Mouse (Mus musculus): ENCODE data around the gene Krt82. TPM values are rescaled to one million over a fixed set of nuclear protein-coding genes. Genes with fewer than 3 reads are reported as not detected.

Krt82 gene
- polyA plus RNA-seq (2017; shearing (Covaris generic)): not detected

DNA sequence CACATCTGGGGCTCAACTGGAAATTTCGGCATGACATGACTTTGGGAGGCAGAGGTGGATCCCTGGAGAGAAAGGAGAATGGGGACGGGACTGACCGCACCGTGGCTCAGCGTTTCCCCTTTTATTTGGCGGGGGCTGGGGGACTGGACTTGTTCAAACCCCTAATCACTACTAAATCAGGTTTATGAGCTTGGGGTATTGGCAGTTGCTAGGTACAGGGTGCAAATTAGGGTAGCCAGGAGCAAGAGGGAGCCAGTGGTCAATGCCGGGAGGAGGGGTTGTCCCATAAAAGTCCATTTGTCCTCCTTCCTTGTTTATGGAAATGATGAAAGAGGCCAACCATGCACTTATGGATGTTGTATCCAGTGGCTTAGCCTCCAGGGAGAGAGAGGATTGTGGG lies at the start of gene Krt82:
Gene Krt82, minus strand, starts transcription at position 101 of the 400 bp plus-strand sequence.

DNA sequence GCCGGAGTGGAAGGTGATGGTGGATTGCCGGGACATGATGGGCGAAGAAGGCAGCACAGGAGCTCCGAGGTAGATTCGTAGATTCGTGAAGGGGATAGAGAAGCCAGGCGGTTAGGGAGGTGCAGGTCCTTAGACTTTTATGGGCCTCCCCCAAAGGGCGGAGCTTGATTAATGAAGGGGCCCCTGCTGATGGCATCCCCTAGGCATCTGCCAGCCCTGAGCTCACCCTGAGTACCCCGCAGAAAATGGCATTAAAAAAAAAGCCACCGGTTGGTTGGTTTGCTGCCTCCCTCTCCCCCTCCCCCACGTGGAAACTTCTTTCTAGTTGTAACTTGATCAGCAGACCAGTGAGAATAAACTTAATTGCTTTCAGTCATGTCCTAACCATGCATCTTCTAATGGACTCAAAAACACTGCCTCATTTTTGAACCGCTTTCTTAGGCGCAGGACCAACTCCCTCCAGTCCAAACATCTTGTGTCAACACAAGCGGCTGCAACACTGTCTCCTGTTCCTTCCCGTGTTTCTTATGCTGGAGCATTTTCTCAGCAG lies 23.4 kb upstream of the Krt82 start, which contains the start of gene Krt75:
Gene Krt75, minus strand, starts transcription at position 109 of the 550 bp plus-strand sequence.

DNA sequence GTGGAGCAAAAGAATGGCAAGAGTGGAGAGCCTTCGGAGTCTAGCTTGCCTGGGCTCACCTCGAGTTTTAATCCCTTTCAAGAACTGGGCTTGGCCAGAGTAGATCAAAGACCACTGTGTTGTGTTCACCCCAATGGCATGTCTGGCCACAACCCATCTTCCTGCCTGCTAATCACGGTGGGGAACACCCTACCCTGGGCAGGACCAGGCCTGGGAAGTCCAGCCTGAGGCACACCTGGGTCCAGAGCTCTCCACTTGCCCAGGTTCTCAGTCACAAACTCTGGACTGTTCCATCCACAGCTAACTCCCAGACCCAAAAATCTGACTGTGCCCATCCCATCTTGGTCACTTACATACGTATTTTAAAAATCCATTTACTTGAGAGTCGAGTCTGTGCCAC lies 12.4 kb upstream of the Krt82 start, which contains the start of gene Krt90:
Gene Krt90, minus strand, starts transcription at position 101 of the 400 bp plus-strand sequence.

DNA sequence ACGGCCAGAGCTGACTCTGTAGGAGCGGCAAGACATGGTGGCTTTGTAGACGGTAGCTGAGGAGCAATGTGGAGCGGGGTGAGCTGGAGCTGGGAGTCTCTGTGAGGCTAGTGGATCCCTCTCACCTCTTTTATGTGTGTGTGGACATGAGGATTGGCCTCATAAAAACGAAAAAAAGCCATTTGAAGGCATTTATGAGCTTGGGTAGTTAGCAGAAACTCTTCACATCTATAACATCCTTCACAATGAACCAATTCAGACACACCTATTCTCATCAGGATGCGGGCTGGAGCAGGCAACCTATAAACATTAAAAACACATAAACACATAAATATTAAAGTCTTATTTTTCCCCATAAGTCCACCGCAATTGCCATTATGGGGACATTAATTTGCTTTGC lies 17.7 kb downstream of the Krt82 start, which contains the start of gene Krt84:
Gene Krt84, minus strand, starts transcription at position 101 of the 400 bp plus-strand sequence.

DNA sequence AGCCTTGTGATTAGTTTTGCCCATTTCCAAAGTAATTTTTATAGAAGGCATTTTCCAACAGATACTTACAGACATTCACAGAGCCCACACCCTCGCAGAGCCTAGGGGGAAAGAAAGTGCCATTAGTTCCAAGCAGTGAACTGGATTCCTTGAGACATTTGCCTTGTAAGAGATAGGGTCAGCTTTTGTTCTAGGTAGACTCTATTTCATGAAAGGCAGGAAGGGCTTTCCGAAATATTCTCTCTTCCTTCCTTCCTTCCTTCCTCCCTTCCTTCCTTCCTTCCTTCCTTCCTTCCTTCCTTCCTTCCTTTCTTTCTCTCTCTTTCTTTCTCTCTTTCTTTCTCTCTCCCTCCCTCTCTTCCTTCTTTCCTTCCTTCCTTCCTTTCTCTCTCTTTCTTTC lies 33.3 kb downstream of the Krt82 start, which contains the start of gene Gm49425:
Gene Gm49425, minus strand, starts transcription at position 101 of the 400 bp plus-strand sequence.

DNA sequence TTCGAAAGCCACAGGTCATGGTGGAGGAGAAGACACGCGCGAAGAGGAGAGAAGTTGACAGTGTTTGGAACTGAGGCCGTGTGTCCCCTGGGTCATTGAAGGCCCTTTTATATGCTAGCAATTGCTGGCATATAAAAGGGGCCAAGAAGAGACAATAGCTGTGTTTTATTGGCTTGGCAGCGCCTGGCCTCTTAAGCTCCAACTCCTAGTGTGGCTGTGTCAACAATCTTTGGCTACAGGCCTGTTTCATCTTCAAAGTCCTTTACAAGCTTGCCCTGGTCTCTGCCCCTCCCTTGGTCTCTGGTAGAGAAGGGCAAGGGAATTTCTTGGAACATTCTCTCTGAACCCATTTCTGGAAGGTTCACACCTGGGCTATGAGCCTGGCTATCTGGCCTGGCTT lies 59.0 kb downstream of the Krt82 start, which contains the start of gene Krt83:
Gene Krt83, minus strand, starts transcription at position 82 of the 400 bp plus-strand sequence.

Other genes with a start within 250 kb of the Krt82 start
- gene Krt80, start 180.5 kb downstream of the Krt82 start, polyA plus RNA-seq (2017; shearing (Covaris generic)): not detected
- gene Krt7, start 139.6 kb downstream of the Krt82 start, polyA plus RNA-seq (2017; shearing (Covaris generic)): not detected
- 0.37 TPM for gene Krt87, start 111.9 kb downstream of the Krt82 start, polyA plus RNA-seq (2017; shearing (Covaris generic))
- not detected for gene Krt88, start 102.9 kb downstream of the Krt82 start, polyA plus RNA-seq (2017; shearing (Covaris generic))
- not detected for gene Krt81, start 86.9 kb downstream of the Krt82 start, polyA plus RNA-seq (2017; shearing (Covaris generic))
- not detected for gene Krt86, start 77.2 kb downstream of the Krt82 start, polyA plus RNA-seq (2017; shearing (Covaris generic))
- 4.1 TPM for gene Krt83, start 59.2 kb downstream of the Krt82 start, polyA plus RNA-seq (2017; shearing (Covaris generic))
- gene Gm49425, start 33.4 kb downstream of the Krt82 start, polyA plus RNA-seq (2017; shearing (Covaris generic)): not detected
- gene Krt84, start 17.8 kb downstream of the Krt82 start, polyA plus RNA-seq (2017; shearing (Covaris generic)): not detected
- gene Krt90, start 12.3 kb upstream of the Krt82 start, polyA plus RNA-seq (2017; shearing (Covaris generic)): not detected
- not detected for gene Krt75, start 23.2 kb upstream of the Krt82 start, polyA plus RNA-seq (2017; shearing (Covaris generic))
- not detected for gene Gm5414, start 77.5 kb upstream of the Krt82 start, polyA plus RNA-seq (2017; shearing (Covaris generic))
- gene Gm5478, start 96.7 kb upstream of the Krt82 start, polyA plus RNA-seq (2017; shearing (Covaris generic)): not detected
- not detected for gene Krt6b, start 129.6 kb upstream of the Krt82 start, polyA plus RNA-seq (2017; shearing (Covaris generic))
- gene Krt6a, start 143.6 kb upstream of the Krt82 start, polyA plus RNA-seq (2017; shearing (Covaris generic)): not detected
- gene Krt5, start 162.2 kb upstream of the Krt82 start, polyA plus RNA-seq (2017; shearing (Covaris generic)): not detected
- not detected for gene Krt71, start 192.4 kb upstream of the Krt82 start, polyA plus RNA-seq (2017; shearing (Covaris generic))
- gene Krt72, start 235.8 kb upstream of the Krt82 start, polyA plus RNA-seq (2017; shearing (Covaris generic)): not detected